Mouse (Mus musculus) E14TG2a.4 (cell line): Measurements from ENCODE around the gene Tex12.

Experiments
- CTCF ChIP-seq: conservative IDR thresholded peaks from 2 replicates; pipeline ENCODE4 v1.5.1; 2014; ENCODE audit warnings: low read length
- POU5F1 ChIP-seq: IDR thresholded peaks from 2 replicates; pipeline ENCODE4 v1.6.1; 2014; ENCODE audit warnings: low read length, borderline replicate concordance

DNA sequence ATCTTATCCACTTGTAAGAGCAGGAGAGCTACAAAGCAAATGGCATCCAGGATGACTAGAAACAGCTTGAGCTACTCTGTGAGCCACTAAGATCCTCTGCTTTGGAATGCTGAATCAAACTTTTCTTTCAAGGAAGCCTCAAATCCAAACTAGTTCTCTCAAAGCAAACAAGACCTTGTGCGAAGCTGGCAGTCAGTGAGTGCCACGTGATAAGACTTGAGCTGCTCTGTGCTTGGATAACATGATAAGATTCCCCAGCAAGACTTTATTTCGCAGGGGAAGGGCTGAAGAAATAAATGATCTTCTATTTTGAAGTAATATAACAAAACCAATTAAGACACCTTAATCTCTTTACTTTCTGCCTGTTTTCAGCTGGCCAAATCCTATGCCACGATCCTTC is 4.8 kb upstream of the Tex12 start:
- no peak for TF ChIP-seq CTCF
- TF ChIP-seq POU5F1: no peak
